Mouse (Mus musculus): Measurements from ENCODE around the gene Nono.

DNA sequence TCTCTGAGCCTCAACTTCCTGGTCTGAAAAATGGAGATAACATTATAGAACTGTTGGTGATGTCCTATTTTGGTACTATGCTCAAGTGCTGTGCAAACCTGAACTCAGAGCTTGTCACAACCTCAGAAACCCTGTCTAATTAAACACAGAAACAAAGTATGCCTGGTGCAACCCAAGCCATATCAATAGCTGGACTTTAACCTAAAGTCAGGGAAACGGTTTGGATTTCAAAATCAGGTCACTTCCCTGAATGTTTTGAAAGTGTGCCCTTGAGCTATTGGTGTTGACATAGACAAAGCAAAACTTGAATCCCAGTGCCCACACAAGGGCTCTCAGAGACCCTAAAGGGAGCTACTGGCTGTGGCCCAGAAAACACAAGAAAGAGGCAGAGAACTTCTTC is 49.4 kb upstream of the Nono start:
- TF ChIP-seq CTCF (conservative IDR thresholded peaks at IDR 0.05; ENCODE audit: insufficient read depth, insufficient read length, low read depth, low read length) (no peak), POLR2A (IDR thresholded peaks at IDR 0.05; ENCODE audit: low read depth, low read length) (no peak)

Measured in kidney, adult 2 months (tissue).